Mouse (Mus musculus) midbrain, embryonic 13.5 days (tissue): ENCODE measurements at regions not wholly inside any gene's neighbourhood (a gene's known extent, or its start where the extent isn't known, plus 50 kb on each side); places are given as distances from the start of the nearest gene placed in this dataset.

ENCODE experiments used
- ATAC-seq: fragments of 200-750 bp; cut with Nextera tagmentation; 2 replicates; pipeline ENCODE4 v1.8.0; 2017; ENCODE audit warnings: mild to moderate bottlenecking, moderate TSS enrichment, moderate library complexity
- H3K27ac ChIP-seq: fragments of 300-500 bp; sonication (generic); 2 replicates; pipeline ENCODE4 v1.5.1; 2015; ENCODE audit warnings: inconsistent platforms, mild to moderate bottlenecking, moderate library complexity
- H3K27me3 ChIP-seq: fragments of 300-500 bp; sonication (generic); 2 replicates; pipeline ENCODE4 v1.6.1; 2015; ENCODE audit warnings: mild to moderate bottlenecking, inconsistent platforms
- H3K36me3 ChIP-seq: fragments of 300-500 bp; sonication (generic); 2 replicates; pipeline ENCODE4 v1.6.1; 2015; ENCODE audit warnings: mild to moderate bottlenecking, inconsistent platforms
- H3K4me1 ChIP-seq: fragments of 300-500 bp; sonication (generic); replicated peaks from 2 replicates; pipeline ENCODE4 v1.6.1; 2015; ENCODE audit warnings: inconsistent platforms
- H3K4me2 ChIP-seq: fragments of 300-500 bp; sonication (generic); replicated peaks from 2 replicates; pipeline ENCODE4 v1.6.1; 2015; ENCODE audit warnings: moderate library complexity, mild to moderate bottlenecking, inconsistent platforms
- H3K4me3 ChIP-seq: fragments of 300-500 bp; sonication (generic); replicated peaks from 2 replicates; pipeline ENCODE4 v1.5.1; 2015; ENCODE audit warnings: mild to moderate bottlenecking, inconsistent platforms
- H3K9ac ChIP-seq: fragments of 300-500 bp; sonication (generic); replicated peaks from 2 replicates; pipeline ENCODE4 v1.6.1; 2015; ENCODE audit warnings: mild to moderate bottlenecking, inconsistent platforms
- H3K9me3 ChIP-seq: fragments of 300-500 bp; sonication (generic); 2 replicates; pipeline ENCODE4 v1.6.1; 2016; ENCODE audit warnings: mild to moderate bottlenecking, inconsistent platforms
- WGBS: fragments of 180-500 bp; shearing (Covaris S2); methylation state at CpG from one replicate; pipeline ENCODE4 v1.1.7; 2015; 5-methylcytosine and 5-hydroxymethylcytosine counted together

DNA sequence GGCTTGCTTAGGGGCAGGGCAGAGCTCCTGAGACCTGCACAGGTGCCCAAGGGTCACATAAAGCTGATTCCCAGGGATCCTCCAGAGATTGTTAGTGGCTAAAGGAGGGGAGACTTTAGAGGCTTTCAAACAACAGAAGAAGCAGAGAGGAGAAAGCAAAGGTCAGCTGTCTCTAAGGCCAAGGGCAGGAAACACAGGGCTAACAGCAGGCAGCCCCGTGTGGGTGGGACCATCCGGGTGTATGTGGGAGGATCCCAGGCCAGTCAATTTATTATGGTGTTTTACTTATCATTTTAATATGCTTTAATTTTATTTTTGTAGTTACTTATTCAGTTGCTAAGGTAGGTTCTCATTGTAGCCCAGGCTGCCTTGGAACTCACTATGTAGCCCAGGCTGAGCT, 317.1 kb downstream of the Matn1 start:
- Histone ChIP-seq H3K27me3 (peaks cover 2% of the 10 kb centered on the region; the same call in 1 of the 2 replicates), H3K9ac (no peak overlapping the region), H3K27ac (no peak overlapping the region), H3K4me2 (no peak overlapping the region), H3K36me3 (no peaks in the 10 kb centered on the region), H3K9me3 (no peaks in the 10 kb centered on the region), H3K4me1 (peaks cover 5% of the 10 kb centered on the region; the same call in 1 of the 2 replicates), H3K4me3 (no peak overlapping the region)
- no peak for ATAC-seq
- WGBS = 72% methylated on average over 2 of the region's 2 CpGs

- Histone ChIP-seq H3K9me3 (no peaks in the 10 kb centered on the region), H3K36me3 (no peaks in the 10 kb centered on the region), H3K27me3 (no peaks in the 10 kb centered on the region; the same call in 1 of the 2 replicates), H3K27ac (no peak overlapping the region), H3K4me2 (no peak overlapping the region), H3K4me3 (no peak overlapping the region), H3K9ac (no peak overlapping the region), H3K4me1 (peaks cover 14% of the 10 kb centered on the region; the same call in 1 of the 2 replicates)
- WGBS = 60% methylated on average over 6 of the region's 6 CpGs
- ATAC-seq = no peak
Measured at GRCm38 (mm10) chr4:131262909-131263308, 318.7 kb downstream of the Matn1 start.

DNA sequence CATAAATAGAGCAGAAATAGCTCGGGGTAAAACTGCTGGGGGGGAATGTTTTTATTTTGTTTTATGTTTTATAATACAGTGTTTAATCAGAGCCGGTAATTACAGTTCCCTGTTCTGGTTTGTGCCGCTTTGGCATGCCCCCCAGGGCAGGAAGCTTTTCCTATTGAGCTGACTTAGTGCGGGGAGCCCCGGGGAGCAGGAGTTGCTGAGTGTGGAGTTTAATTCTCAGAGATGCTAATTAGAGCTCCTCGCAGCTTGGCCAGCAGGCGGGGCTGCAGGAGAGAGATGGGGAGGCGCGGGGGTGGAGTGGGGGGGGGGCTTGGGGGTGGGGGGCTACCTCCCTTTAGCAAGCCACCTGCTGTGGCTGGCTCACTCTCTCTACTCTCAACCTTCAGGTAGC, 322.6 kb downstream of the Matn1 start:
- no peaks in the 10 kb centered on the region for H3K36me3 ChIP-seq
- no peak overlapping the region for H3K9ac ChIP-seq
- H3K9me3 ChIP-seq = no peaks in the 10 kb centered on the region
- 5% methylated on average over 9 of the region's 9 CpGs for WGBS
- peaks cover 13% of the 10 kb centered on the region; the same call in 1 of the 2 replicates for H3K4me1 ChIP-seq
- no peak for ATAC-seq
- H3K4me2 ChIP-seq = no peak overlapping the region
- no peaks in the 10 kb centered on the region for H3K27me3 ChIP-seq
- no peak overlapping the region for H3K4me3 ChIP-seq
- no peak overlapping the region for H3K27ac ChIP-seq

GRCm38 (mm10) chr4:131267760-131268159, 323.6 kb downstream of the Matn1 start:
- Histone ChIP-seq H3K4me2 (no peak overlapping the region), H3K36me3 (no peaks in the 10 kb centered on the region), H3K9me3 (no peaks in the 10 kb centered on the region), H3K4me1 (peaks cover 13% of the 10 kb centered on the region; the same call in 1 of the 2 replicates), H3K9ac (no peak overlapping the region), H3K27ac (no peak overlapping the region), H3K27me3 (no peaks in the 10 kb centered on the region), H3K4me3 (no peak overlapping the region)
- WGBS = 56% methylated on average over 10 of the region's 10 CpGs
- ATAC-seq = no peak

DNA sequence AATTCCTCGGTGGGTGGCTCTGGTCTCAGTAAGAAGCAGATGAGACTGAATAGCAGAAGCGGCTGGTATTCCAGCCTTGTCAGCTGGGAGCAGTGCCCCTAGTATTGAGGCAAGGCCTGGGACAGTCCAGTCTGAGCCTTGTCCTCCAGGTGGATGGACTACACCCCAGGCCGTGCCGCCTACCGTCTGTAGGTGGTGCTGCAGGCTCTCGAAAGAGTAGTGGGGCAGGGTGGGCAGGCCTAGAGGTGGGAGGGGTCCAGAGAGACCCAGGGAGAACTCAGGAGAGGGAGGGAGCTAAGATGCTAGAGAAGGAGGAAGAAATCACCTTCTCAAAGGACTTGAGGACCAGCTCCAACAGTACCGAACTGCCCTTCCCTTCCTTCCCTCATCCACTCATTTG, 326.0 kb downstream of the Matn1 start:
- no peak overlapping the region for H3K27ac ChIP-seq
- 0 out of 2 replicates have a peak, but pooled peaks cover 13% of the 10 kb centered on the region for H3K4me1 ChIP-seq
- no peaks in the 10 kb centered on the region for H3K9me3 ChIP-seq
- H3K4me2 ChIP-seq = no peak overlapping the region
- H3K36me3 ChIP-seq = no peaks in the 10 kb centered on the region
- 0 out of 2 replicates have a peak, but pooled peaks have one; percentile 53 for ATAC-seq
- no peak overlapping the region for H3K9ac ChIP-seq
- H3K4me3 ChIP-seq = no peak overlapping the region
- WGBS = 15% methylated on average over 7 of the region's 7 CpGs
- H3K27me3 ChIP-seq = no peaks in the 10 kb centered on the region

DNA sequence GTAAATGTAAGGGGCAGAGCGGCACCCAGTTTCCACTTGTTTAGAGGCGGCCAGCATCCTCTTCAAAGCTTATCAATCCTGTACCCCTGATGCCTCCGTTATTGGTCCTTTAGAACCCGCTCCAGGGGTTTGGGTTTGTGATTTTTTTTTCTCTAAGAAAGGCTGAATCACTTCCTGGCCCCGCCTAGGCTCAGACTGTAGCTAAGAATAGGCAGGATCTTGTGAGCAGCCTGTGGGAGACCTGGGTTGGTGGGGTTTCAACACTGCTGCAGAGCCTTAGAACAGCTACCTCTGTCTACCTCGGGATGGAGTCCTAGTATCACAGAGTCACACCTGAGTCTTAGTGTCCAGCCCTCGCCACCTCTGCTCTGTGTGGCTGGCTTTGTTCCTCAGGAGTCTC, 327.9 kb downstream of the Matn1 start:
- Histone ChIP-seq H3K9me3 (no peaks in the 10 kb centered on the region), H3K4me3 (no peak overlapping the region), H3K9ac (no peak overlapping the region), H3K36me3 (no peaks in the 10 kb centered on the region), H3K27me3 (no peaks in the 10 kb centered on the region), H3K4me1 (0 out of 2 replicates have a peak, but pooled peaks cover 8% of the 10 kb centered on the region), H3K27ac (no peak overlapping the region), H3K4me2 (no peak overlapping the region)
- WGBS = 85% methylated on average over 7 of the region's 7 CpGs
- no peak for ATAC-seq

DNA sequence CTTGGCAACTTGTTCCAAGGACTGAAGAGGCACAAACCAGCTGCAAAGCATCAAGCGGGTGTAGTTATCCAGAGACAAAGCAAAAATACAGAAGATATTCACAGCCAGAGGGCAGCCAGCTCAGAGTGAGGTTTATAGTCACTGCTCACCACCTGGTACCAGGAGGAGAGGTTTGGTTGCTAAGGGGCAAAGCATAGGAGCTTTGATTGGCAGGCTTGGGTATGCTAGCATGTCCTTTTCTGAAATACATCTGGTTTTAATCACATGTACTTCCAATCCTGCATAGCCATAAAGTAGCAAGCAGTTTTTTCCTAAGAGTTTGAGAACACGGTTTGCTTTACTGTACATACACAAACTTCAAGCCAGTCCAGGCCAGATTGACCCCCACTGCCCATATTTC, 349.4 kb downstream of the Matn1 start:
- Histone ChIP-seq H3K27me3 (no peaks in the 10 kb centered on the region), H3K4me2 (no peak overlapping the region), H3K36me3 (no peaks in the 10 kb centered on the region), H3K9ac (no peak overlapping the region), H3K27ac (no peak overlapping the region), H3K9me3 (no peaks in the 10 kb centered on the region), H3K4me3 (no peak overlapping the region), H3K4me1 (no peaks in the 10 kb centered on the region)
- ATAC-seq = no peak
- 90% methylated on average over 2 of the region's 2 CpGs for WGBS

- Histone ChIP-seq H3K9ac (no peak overlapping the region), H3K4me3 (no peak overlapping the region), H3K27me3 (no peaks in the 10 kb centered on the region), H3K4me1 (peaks cover 7% of the 10 kb centered on the region; the same call in 1 of the 2 replicates), H3K27ac (no peak overlapping the region), H3K4me2 (no peak overlapping the region), H3K9me3 (no peaks in the 10 kb centered on the region), H3K36me3 (no peaks in the 10 kb centered on the region)
- ATAC-seq = no peak
- WGBS = 80% methylated on average over 14 of the region's 14 CpGs
Measured at GRCm38 (mm10) chr4:131298011-131298674, 354.0 kb downstream of the Matn1 start.

- WGBS = 59% methylated on average over 3 of the region's 3 CpGs
Measured at GRCm38 (mm10) chr4:131303936-131304335, 359.8 kb downstream of the Matn1 start.

DNA sequence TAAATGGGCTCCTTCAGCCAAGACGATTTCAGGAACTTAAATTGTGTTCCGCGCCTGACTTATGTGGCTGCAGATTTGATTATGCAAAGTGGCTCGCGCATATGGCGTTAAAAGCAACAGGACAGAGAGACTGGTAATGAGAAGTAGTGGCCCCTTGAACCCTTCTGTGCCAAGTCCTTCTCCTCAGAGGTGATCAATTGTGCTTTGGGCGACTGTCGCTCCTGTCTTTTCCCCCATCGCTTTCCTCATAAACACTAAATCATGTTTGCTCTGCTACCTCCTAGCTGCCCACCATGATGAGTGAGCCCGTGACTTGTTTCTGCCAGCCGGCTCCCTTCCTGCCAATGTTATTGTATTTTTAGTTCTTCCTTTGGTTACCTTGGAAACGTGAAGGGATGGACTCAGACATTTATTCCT, 360.2 kb downstream of the Matn1 start:
- Histone ChIP-seq H3K4me3 (no peak overlapping the region), H3K9me3 (no peaks in the 10 kb centered on the region), H3K4me2 (no peak overlapping the region), H3K36me3 (no peaks in the 10 kb centered on the region), H3K27ac (no peak overlapping the region), H3K4me1 (peaks cover 15% of the 10 kb centered on the region), H3K9ac (no peak overlapping the region), H3K27me3 (no peaks in the 10 kb centered on the region)
- ATAC-seq = no peak
- WGBS = 72% methylated on average over 12 of the region's 12 CpGs

More at GRCm38 (mm10) chr4:131303936-131304335, 359.8 kb downstream of the Matn1 start:
- no peak overlapping the region for H3K4me3 ChIP-seq
- H3K4me2 ChIP-seq = no peak overlapping the region
- no peak overlapping the region for H3K9ac ChIP-seq
- H3K4me1 ChIP-seq = peaks cover 19% of the 10 kb centered on the region
- no peaks in the 10 kb centered on the region for H3K9me3 ChIP-seq
- ATAC-seq = no peak
- H3K27me3 ChIP-seq = no peaks in the 10 kb centered on the region
- H3K27ac ChIP-seq = no peak overlapping the region
- H3K36me3 ChIP-seq = no peaks in the 10 kb centered on the region

DNA sequence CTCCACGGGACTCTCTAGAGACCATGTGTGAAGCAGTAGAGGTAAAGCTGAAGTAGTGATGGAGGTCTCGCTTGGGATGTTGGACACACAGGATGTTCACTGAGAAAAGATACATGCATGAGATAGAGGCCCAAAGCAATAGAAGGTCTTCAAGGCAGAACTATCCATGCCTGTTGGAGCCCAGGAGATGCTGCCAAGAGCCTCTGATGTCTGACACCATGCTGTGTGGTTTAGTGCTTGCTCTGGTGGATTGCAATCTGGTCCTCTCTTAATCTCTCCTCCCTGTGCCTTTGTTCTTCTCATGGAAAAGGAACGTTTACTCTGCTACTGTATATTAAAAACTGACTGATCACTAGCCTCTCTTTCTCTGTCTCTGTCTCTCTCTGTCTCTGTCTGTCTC, 370.0 kb downstream of the Matn1 start:
- Histone ChIP-seq H3K9ac (no peak overlapping the region), H3K9me3 (no peaks in the 10 kb centered on the region; the same call in 1 of the 2 replicates), H3K27ac (no peak overlapping the region), H3K4me3 (no peak overlapping the region), H3K27me3 (no peaks in the 10 kb centered on the region), H3K4me1 (peaks cover 3% of the 10 kb centered on the region; the same call in 1 of the 2 replicates), H3K4me2 (no peak overlapping the region), H3K36me3 (no peaks in the 10 kb centered on the region)
- ATAC-seq = no peak
- 64% methylated on average over 3 of the region's 3 CpGs for WGBS

GRCm38 (mm10) chr4:131316041-131316440, 371.9 kb downstream of the Matn1 start:
- 83% methylated on average over 3 of the region's 3 CpGs for WGBS
- H3K9ac ChIP-seq = no peak overlapping the region
- peaks cover 3% of the 10 kb centered on the region; the same call in 1 of the 2 replicates for H3K4me1 ChIP-seq
- no peaks in the 10 kb centered on the region; the same call in 1 of the 2 replicates for H3K9me3 ChIP-seq
- H3K27me3 ChIP-seq = no peaks in the 10 kb centered on the region
- no peak overlapping the region for H3K4me2 ChIP-seq
- ATAC-seq = no peak
- H3K4me3 ChIP-seq = no peak overlapping the region
- H3K36me3 ChIP-seq = no peaks in the 10 kb centered on the region
- no peak overlapping the region for H3K27ac ChIP-seq

DNA sequence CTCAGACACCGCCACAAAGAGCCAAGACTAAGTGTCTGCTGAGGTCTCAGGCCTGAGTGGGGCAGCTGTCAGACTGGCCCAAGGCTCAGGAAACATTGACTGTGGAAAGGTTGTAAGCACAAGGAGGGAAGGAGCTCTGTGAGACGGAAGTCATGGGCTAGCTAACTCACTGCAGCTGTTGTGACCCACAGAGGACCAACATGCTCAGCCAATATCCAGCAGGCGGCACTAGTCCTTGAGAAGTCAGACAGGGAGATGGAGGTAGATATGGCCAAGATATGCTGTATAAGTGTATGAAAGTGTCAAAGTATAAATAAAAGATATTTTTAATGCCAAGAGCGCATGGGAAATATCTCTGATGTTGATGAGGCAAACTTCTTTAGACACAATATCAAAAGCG, 378.1 kb downstream of the Matn1 start:
- ATAC-seq = no peak
- 88% methylated on average over 5 of the region's 5 CpGs for WGBS
- Histone ChIP-seq H3K27ac (no peak overlapping the region), H3K9ac (no peak overlapping the region), H3K9me3 (no peaks in the 10 kb centered on the region), H3K4me1 (no peaks in the 10 kb centered on the region), H3K27me3 (no peaks in the 10 kb centered on the region), H3K36me3 (no peaks in the 10 kb centered on the region), H3K4me2 (no peak overlapping the region), H3K4me3 (no peak overlapping the region)
